Comparison of ENCODE assay signal across 14 mouse cellular contexts in genomic region chr12:70233637-70234315, GRCm38 (mm10). TPM values are rescaled to one million over a fixed set of nuclear protein-coding genes. Genes with fewer than 3 reads are reported as not detected.
DNase-seq lines count a peak whose midpoint lies in the region; ATAC-seq lines count a peak whose summit lies in the region.
"Had no signal": no experiment of that assay in that cellular context is flagged by ENCODE, and none has a peak within 500 bp of the region (broad histone marks: within the 10 kb centered on the region; RNA-seq: fewer than 3 reads in every experiment).

No protein-coding gene starts in this region.

- H3K9ac ChIP-seq in liver, embryonic 15.5 days = no peak overlapping the region; the same call in 1 of the 2 replicates
- H3K9ac ChIP-seq in liver, embryonic 12.5 days = no peak overlapping the region
- H3K9ac ChIP-seq: forebrain, embryonic 13.5 days; limb, embryonic 15.5 days had no signal

- peak overlapping the region; percentile 55 for H3K27ac ChIP-seq in liver, embryonic 15.5 days (replicated peaks)
- H3K27ac ChIP-seq in liver, embryonic 12.5 days = no peak overlapping the region
- H3K27ac ChIP-seq: forebrain, embryonic 13.5 days; hindbrain, postnatal 0 days; limb, embryonic 15.5 days had no signal

- H3K9me3 ChIP-seq in liver, embryonic 15.5 days (replicated peaks) = no peaks in the 10 kb centered on the region
- no peaks in the 10 kb centered on the region for H3K9me3 ChIP-seq in liver, embryonic 12.5 days (replicated peaks)
- H3K9me3 ChIP-seq: forebrain, embryonic 13.5 days; limb, embryonic 15.5 days had no signal

- H3K4me3 ChIP-seq in liver, embryonic 15.5 days (replicated peaks) = no peak overlapping the region
- H3K4me3 ChIP-seq in liver, embryonic 12.5 days = no peak overlapping the region
- H3K4me3 ChIP-seq: forebrain, embryonic 13.5 days; limb, embryonic 15.5 days had no signal

- WGBS in liver, embryonic 15.5 days (ENCODE audit: insufficient replicate concordance) = 65% methylated on average over 6 of the region's 6 CpGs
- WGBS in liver, embryonic 12.5 days (ENCODE audit: insufficient replicate concordance) = 68% methylated on average over 6 of the region's 6 CpGs

- H3K4me2 ChIP-seq in liver, embryonic 15.5 days = peak overlapping the region; percentile 23
- H3K4me2 ChIP-seq in liver, embryonic 12.5 days = no peak overlapping the region
- H3K4me2 ChIP-seq: forebrain, embryonic 13.5 days; heart, embryonic 11.5 days; limb, embryonic 15.5 days had no signal

- DNase-seq in adrenal gland, adult 2 months = peak; percentile 48
- no peak for DNase-seq in adrenal gland, adult 18-20 months (ENCODE audit: low spot score in 2 of 2)
- DNase-seq in adrenal gland, postnatal 36 days = peak; percentile 25 to 31
- no peak for DNase-seq in cerebellum, adult 11 months
- no peak for DNase-seq in yolk sac, embryonic 10.5 days (ENCODE audit: low spot score)
- DNase-seq: gastrocnemius, postnatal 25 days; right cerebral cortex, postnatal 14 days had no signal

- peaks cover 53% of the 10 kb centered on the region for H3K4me1 ChIP-seq in liver, embryonic 15.5 days (replicated peaks)
- H3K4me1 ChIP-seq in liver, embryonic 12.5 days = peaks cover 40% of the 10 kb centered on the region

- H3K36me3 ChIP-seq in liver, embryonic 15.5 days (replicated peaks) = no peaks in the 10 kb centered on the region
- H3K36me3 ChIP-seq in liver, embryonic 12.5 days = no peaks in the 10 kb centered on the region
- H3K36me3 ChIP-seq: limb, embryonic 15.5 days had no signal

- ATAC-seq in liver, embryonic 15.5 days (ENCODE audit: insufficient read depth) = peak; percentile 27; the same call in 1 of the 2 replicates
- no peak for ATAC-seq in liver, embryonic 12.5 days
- ATAC-seq in megakaryocyte progenitor cell, adult 5-6 weeks (replicated peaks; ENCODE audit: poor library complexity) = peak; percentile 56

- no peaks in the 10 kb centered on the region for H3K27me3 ChIP-seq in liver, embryonic 15.5 days
- no peaks in the 10 kb centered on the region for H3K27me3 ChIP-seq in liver, embryonic 12.5 days (replicated peaks)
- H3K27me3 ChIP-seq: limb, embryonic 15.5 days had no signal

RNA-seq across cellular contexts. Expression of gene Pygl, which starts 2.5 kb away (rescaled TPM):
- 100 to 1,000 TPM in 1 of 2 experiments, 10 to 100 TPM in 1; 94.6 to 157 TPM for total RNA-seq in adrenal gland, adult 2 months (2021)
- 58.7 and 87.6 TPM in 2 replicates for polyA plus RNA-seq in adrenal gland, adult 2 months (2012; rRNA removed)
- 100 to 1,000 TPM; 140 to 317 TPM for total RNA-seq in adrenal gland, adult 18-20 months (2021)
- 85.0 and 106 TPM in 2 replicates for polyA plus RNA-seq in liver, embryonic 15.5 days (2015; fragmentation: Nextera tagmentation; extraction: Ambion mirVana)
- polyA plus RNA-seq in liver, embryonic 12.5 days (2016; fragmentation: Nextera tagmentation; extraction: Ambion mirVana) = 29.4 and 29.5 TPM in 2 replicates
- total RNA-seq in adrenal gland, postnatal 36 days (2021) = 100 to 1,000 TPM; 128 to 179 TPM
- total RNA-seq in megakaryocyte progenitor cell, adult 5-6 weeks (2015) = 49.7 and 62.0 TPM in 2 replicates
- total RNA-seq in megakaryocyte progenitor cell, adult 5-6 weeks (2017) = 112 and 130 TPM in 2 replicates

Comparison
In these comparisons a context has a peak if more than half of its experiments do, and no peak if none do; other contexts are left out.
1. DNase-seq: peak in adrenal gland, adult 2 months (single experiment) and adrenal gland, postnatal 36 days (2 of 2); none in adrenal gland, adult 18-20 months (0 of 2), cerebellum, adult 11 months (single experiment) and yolk sac, embryonic 10.5 days (single experiment).